Mouse (Mus musculus) intestine, postnatal 0 days (tissue): ENCODE measurements around the gene Mef2d. TPM values are rescaled to one million over a fixed set of nuclear protein-coding genes. Genes with fewer than 3 reads are reported as not detected.

ENCODE experiments used
- ATAC-seq: fragments of 200-750 bp; cut with Nextera tagmentation; 2 replicates; pipeline ENCODE4 v1.8.0; 2017; ENCODE audit warnings: mild to moderate bottlenecking, moderate TSS enrichment, moderate library complexity
- H3K27ac ChIP-seq: fragments of 300-500 bp; sonication (generic); 2 replicates; pipeline ENCODE4 v1.5.1; 2014; ENCODE audit warnings: mild to moderate bottlenecking, low read depth, low read length, moderate library complexity
- H3K27me3 ChIP-seq: fragments of 300-500 bp; sonication (generic); replicated peaks from 2 replicates; pipeline ENCODE4 v1.6.1; 2014; ENCODE audit warnings: low read length, mixed read lengths; ENCODE audit not compliant: control insufficient read depth, insufficient read depth
- H3K36me3 ChIP-seq: fragments of 300-500 bp; sonication (generic); 2 replicates; pipeline ENCODE4 v1.6.1; 2014; ENCODE audit warnings: mild to moderate bottlenecking, moderate library complexity; ENCODE audit not compliant: control insufficient read depth, insufficient read depth
- H3K4me1 ChIP-seq: fragments of 300-500 bp; sonication (generic); replicated peaks from 2 replicates; pipeline ENCODE4 v1.6.1; 2014; ENCODE audit warnings: antibody characterized with exemption, low read length, mixed read lengths; ENCODE audit not compliant: control insufficient read depth, insufficient read depth
- H3K4me2 ChIP-seq: fragments of 300-500 bp; sonication (generic); replicated peaks from 2 replicates; pipeline ENCODE4 v1.6.1; 2014; ENCODE audit warnings: low read depth, mild to moderate bottlenecking, moderate library complexity
- H3K4me3 ChIP-seq: fragments of 300-500 bp; sonication (generic); 2 replicates; pipeline ENCODE4 v1.5.1; 2014; ENCODE audit warnings: low read depth, low read length
- H3K9ac ChIP-seq: fragments of 300-500 bp; sonication (generic); 2 replicates; pipeline ENCODE4 v1.6.1; 2014; ENCODE audit warnings: mild to moderate bottlenecking, low read depth, low read length
- H3K9me3 ChIP-seq: fragments of 300-500 bp; sonication (generic); 2 replicates; pipeline ENCODE4 v1.6.1; 2016; ENCODE audit warnings: mixed run types; ENCODE audit not compliant: control insufficient read depth
- CTCF ChIP-seq: sonication (generic); IDR thresholded peaks from 2 replicates; pipeline ENCODE4 v1.5.1; 2016; ENCODE audit warnings: low read depth, mild to moderate bottlenecking, control low read depth, antibody characterized with exemption, moderate library complexity
- WGBS: fragments of 180-500 bp; shearing (Covaris S2); extraction: QIAGEN DNeasy Blood & Tissue Kit; methylation state at CpG from one replicate; pipeline ENCODE4 v1.1.7; 2014; 5-methylcytosine and 5-hydroxymethylcytosine counted together
- polyA plus RNA-seq: library from polyadenylated mRNA; unstranded; fragments of >200 nt; fragmentation: Nextera tagmentation; extraction: Ambion mirVana; gene quantifications from 2 replicates; pipeline ENCODE4 v1.2.1, GENCODE M21; 2015

Mef2d gene
- polyA plus RNA-seq, 1 experiment from 2014 or later = 16.2 TPM

DNA sequence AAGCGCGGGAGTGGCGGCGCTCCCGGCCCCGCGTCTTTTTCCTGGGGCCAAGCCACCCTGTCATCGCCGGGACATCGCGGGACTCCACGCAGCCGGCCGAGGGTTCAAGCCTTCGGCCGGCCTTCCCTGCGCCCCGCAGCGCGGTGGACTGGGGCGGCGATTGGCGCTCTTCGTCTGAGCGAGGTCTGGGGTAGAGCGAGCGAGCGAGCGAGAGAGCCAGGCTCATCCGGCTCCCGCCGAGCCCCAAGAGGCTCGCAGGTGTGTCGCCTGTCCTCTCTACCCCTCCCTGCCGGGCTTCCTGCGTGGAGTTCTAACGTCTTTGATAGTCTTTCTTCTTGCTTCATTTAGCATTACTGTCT is 58.8 kb downstream of the Mef2d start:
- H3K9me3 ChIP-seq = no peaks in the 10 kb centered on the region
- peaks cover 6% of the 10 kb centered on the region; the same call in 1 of the 2 replicates for H3K4me1 ChIP-seq
- peaks cover 94% of the 10 kb centered on the region for H3K27me3 ChIP-seq
- under 1% methylated on average over 37 of the region's 37 CpGs for WGBS
- H3K9ac ChIP-seq = no peak overlapping the region
- H3K4me3 ChIP-seq = peak overlapping the region; percentile 40
- no peaks in the 10 kb centered on the region for H3K36me3 ChIP-seq
- H3K27ac ChIP-seq = no peak overlapping the region
- no peak for ATAC-seq
- no peak for TF ChIP-seq CTCF
- H3K4me2 ChIP-seq = peak overlapping the region; percentile 66

DNA sequence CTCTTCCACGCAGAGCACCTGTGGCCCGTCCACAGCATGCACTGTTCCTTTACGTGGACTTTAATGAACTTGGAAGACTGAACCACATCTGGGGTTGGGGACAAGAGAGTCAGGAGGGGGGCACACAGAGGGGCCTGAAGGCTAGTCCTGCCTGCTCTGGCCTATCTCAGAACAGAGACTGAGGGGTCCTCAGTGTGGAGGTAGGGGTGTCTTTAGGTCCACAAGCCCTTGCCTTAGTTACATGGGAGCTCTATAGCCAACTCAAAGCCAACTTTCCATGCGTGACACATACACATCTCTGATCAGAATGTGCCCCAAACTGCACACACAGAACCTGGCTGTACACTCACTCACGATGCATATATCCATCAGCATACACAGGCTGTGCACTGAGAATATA is 59.5 kb downstream of the Mef2d start:
- Histone ChIP-seq H3K4me3 (no peak overlapping the region), H3K4me2 (no peak overlapping the region), H3K36me3 (no peaks in the 10 kb centered on the region), H3K4me1 (peaks cover 6% of the 10 kb centered on the region; the same call in 1 of the 2 replicates), H3K9me3 (no peaks in the 10 kb centered on the region), H3K9ac (no peak overlapping the region), H3K27ac (no peak overlapping the region), H3K27me3 (peaks cover 97% of the 10 kb centered on the region)
- TF ChIP-seq CTCF = no peak
- WGBS = 25% methylated on average over 5 of the region's 5 CpGs
- ATAC-seq = no peak

DNA sequence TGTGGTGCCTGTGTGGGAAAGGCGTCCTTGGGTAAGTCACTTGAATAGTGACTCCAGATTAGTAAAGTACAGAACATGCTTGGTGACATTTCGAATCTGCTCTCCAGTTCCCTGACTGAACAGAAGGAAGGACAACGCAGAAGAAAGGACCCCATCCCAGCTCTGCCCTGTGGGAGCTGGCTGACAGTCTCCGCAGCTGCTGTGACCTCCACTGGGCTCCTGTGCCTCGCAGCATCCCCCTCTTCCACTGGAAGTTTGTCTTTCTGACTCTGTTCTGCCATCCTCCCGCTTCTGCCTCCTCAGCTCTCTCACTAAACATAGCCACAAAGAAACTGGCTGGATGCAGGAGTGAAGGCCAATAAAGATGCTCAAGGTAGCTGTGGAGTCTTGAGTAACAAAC is 60.8 kb downstream of the Mef2d start:
- H3K4me3 ChIP-seq = no peak overlapping the region
- H3K4me1 ChIP-seq = peaks cover 6% of the 10 kb centered on the region; the same call in 1 of the 2 replicates
- H3K27me3 ChIP-seq = peaks cover 97% of the 10 kb centered on the region
- no peak overlapping the region for H3K9ac ChIP-seq
- H3K9me3 ChIP-seq = no peaks in the 10 kb centered on the region
- TF ChIP-seq CTCF = no peak
- WGBS = 6% methylated on average over 6 of the region's 6 CpGs
- ATAC-seq = no peak
- no peaks in the 10 kb centered on the region for H3K36me3 ChIP-seq
- no peak overlapping the region for H3K27ac ChIP-seq
- no peak overlapping the region for H3K4me2 ChIP-seq

DNA sequence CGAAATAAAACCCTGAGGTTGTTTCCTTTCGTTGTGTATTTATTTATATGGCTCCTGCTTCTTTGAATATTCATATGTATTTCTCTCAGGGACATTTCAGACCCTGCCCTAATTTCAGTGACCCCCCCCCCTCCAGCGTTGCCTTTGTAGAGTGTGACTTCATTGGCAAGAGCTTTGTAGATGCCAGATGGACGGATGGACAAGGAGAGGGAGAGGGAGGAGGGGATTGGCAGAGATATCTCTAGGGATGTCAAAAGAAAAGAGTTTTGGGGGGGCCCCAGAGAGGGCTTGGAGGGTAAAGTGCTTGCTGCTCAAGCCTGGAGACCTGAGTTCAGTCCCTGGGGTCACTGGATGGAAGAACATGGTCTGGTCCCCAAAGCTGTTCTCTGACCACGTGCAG is 61.3 kb downstream of the Mef2d start:
- TF ChIP-seq CTCF = no peak
- 26% methylated on average over 5 of the region's 5 CpGs for WGBS
- Histone ChIP-seq H3K4me1 (peaks cover 6% of the 10 kb centered on the region; the same call in 1 of the 2 replicates), H3K4me3 (no peak overlapping the region), H3K4me2 (no peak overlapping the region), H3K9me3 (no peaks in the 10 kb centered on the region), H3K27ac (no peak overlapping the region), H3K9ac (no peak overlapping the region), H3K27me3 (peaks cover 97% of the 10 kb centered on the region), H3K36me3 (no peaks in the 10 kb centered on the region)
- ATAC-seq = no peak

- Histone ChIP-seq H3K4me1 (peaks cover 6% of the 10 kb centered on the region; the same call in 1 of the 2 replicates), H3K9me3 (no peaks in the 10 kb centered on the region), H3K36me3 (no peaks in the 10 kb centered on the region), H3K27ac (no peak overlapping the region), H3K9ac (no peak overlapping the region), H3K4me2 (no peak overlapping the region), H3K4me3 (no peak overlapping the region), H3K27me3 (peaks cover 97% of the 10 kb centered on the region)
- TF ChIP-seq CTCF = no peak
- WGBS = 4% methylated on average over 7 of the region's 7 CpGs
- no peak for ATAC-seq
These were observed 62.0 kb downstream of the Mef2d start for GRCm38 (mm10) chr3:88203999-88204700.

DNA sequence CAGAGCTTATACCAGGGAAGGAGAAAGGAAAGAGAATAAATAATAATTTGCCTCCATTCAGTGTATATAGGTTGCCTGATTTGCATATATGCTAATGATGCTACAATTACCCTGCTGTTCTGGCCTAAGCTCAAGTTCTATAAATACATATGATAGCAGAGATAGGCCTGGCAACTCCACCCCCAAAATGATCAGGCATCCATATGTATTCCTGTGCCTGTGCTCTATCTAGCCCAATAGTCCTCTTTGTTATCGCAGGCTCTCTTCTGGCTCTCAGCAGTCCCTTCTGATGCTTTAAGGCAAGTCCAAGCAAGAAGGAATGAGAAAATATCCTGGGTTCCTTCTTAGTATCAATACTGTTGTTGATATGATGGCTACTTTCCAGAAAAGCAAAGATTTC is 62.6 kb downstream of the Mef2d start:
- Histone ChIP-seq H3K9ac (no peak overlapping the region), H3K9me3 (no peaks in the 10 kb centered on the region), H3K4me2 (no peak overlapping the region), H3K27me3 (peaks cover 97% of the 10 kb centered on the region), H3K4me3 (no peak overlapping the region), H3K36me3 (no peaks in the 10 kb centered on the region), H3K27ac (no peak overlapping the region), H3K4me1 (peaks cover 6% of the 10 kb centered on the region; the same call in 1 of the 2 replicates)
- no peak for TF ChIP-seq CTCF
- 27% methylated on average over 1 of the region's 1 CpGs for WGBS
- ATAC-seq = no peak
